Mouse (Mus musculus): ENCODE results near the gene Gm20877. TPM values are rescaled to one million over a fixed set of nuclear protein-coding genes. Genes with fewer than 3 reads are reported as not detected.
"Not testable (repeated sequence)": the region's sequence is repeated elsewhere in the genome, so short reads cannot be mapped to it uniquely, and the experiment has no call there.

Gm20877 gene
- not detected in 2 replicates for polyA plus RNA-seq (2015; fragmentation: Nextera tagmentation; extraction: Ambion mirVana)

DNA sequence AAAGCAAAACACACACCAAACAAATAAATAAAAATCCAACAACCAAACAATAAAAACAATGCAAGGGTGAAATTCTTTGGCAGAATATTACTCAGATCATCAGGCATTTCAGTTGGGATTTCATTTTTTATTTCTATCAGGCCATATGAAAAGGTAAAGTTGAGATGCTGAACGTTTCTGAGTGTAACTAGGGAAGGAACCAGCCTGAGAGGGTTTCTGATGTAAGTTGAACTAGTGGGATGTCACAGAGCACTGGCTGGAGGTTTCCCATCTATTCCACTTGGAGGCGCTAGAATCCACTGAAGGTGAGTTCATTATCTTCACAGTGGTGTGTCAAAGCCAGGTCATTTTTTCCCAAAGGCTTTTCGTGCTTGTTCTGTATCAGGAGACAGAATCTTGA is at the start of gene Gm20877:
Gene Gm20877, plus strand, starts transcription at position 301 of the 400 bp plus-strand sequence.
- not testable (repeated sequence) for DNase-seq (ENCODE audit: low spot score)

Measured in thymus, postnatal 0 days (tissue).